Mouse (Mus musculus) limb, embryonic 13.5 days (tissue): ENCODE measurements around the gene Lexm. TPM values are rescaled to one million over a fixed set of nuclear protein-coding genes. Genes with fewer than 3 reads are reported as not detected.

Source experiments
- ATAC-seq: fragments of 200-750 bp; cut with Nextera tagmentation; 2 replicates; pipeline ENCODE4 v1.8.0; 2017; ENCODE audit warnings: low read depth, moderate number of reproducible peaks, moderate TSS enrichment; ENCODE audit not compliant: low FRiP score
- H3K27ac ChIP-seq: fragments of 300-500 bp; sonication (generic); 2 replicates; pipeline ENCODE4 v1.5.1; 2015; ENCODE audit warnings: inconsistent platforms, mild to moderate bottlenecking, moderate library complexity
- H3K27me3 ChIP-seq: fragments of 300-500 bp; sonication (generic); 2 replicates; pipeline ENCODE4 v1.6.1; 2015; ENCODE audit warnings: mild to moderate bottlenecking, inconsistent platforms
- H3K36me3 ChIP-seq: fragments of 300-500 bp; sonication (generic); 2 replicates; pipeline ENCODE4 v1.6.1; 2015; ENCODE audit warnings: inconsistent platforms, mild to moderate bottlenecking, moderate library complexity
- H3K4me1 ChIP-seq: fragments of 300-500 bp; sonication (generic); 2 replicates; pipeline ENCODE4 v1.6.1; 2015; ENCODE audit warnings: inconsistent platforms
- H3K4me2 ChIP-seq: fragments of 300-500 bp; sonication (generic); replicated peaks from 2 replicates; pipeline ENCODE4 v1.6.1; 2015; ENCODE audit warnings: inconsistent platforms, mild to moderate bottlenecking, moderate library complexity
- H3K4me3 ChIP-seq: fragments of 300-500 bp; sonication (generic); 2 replicates; pipeline ENCODE4 v1.5.1; 2015; ENCODE audit warnings: moderate library complexity, mild to moderate bottlenecking, inconsistent platforms
- H3K9ac ChIP-seq: fragments of 300-500 bp; sonication (generic); 2 replicates; pipeline ENCODE4 v1.6.1; 2015; ENCODE audit warnings: mild to moderate bottlenecking, inconsistent platforms
- H3K9me3 ChIP-seq: fragments of 300-500 bp; sonication (generic); 2 replicates; pipeline ENCODE4 v1.6.1; 2016; ENCODE audit warnings: inconsistent platforms
- WGBS: fragments of 180-500 bp; shearing (Covaris S2); methylation state at CpG from one replicate; pipeline ENCODE4 v1.1.7; 2015; 5-methylcytosine and 5-hydroxymethylcytosine counted together
- polyA plus RNA-seq: library from polyadenylated mRNA; unstranded; fragments of >200 nt; fragmentation: Nextera tagmentation; extraction: Ambion mirVana; gene quantifications from 2 replicates; pipeline ENCODE4 v1.2.1, GENCODE M21; 2015

The Lexm gene
- polyA plus RNA-seq, 1 experiment from 2014 or later, result 0.11 TPM

GRCm38 (mm10) chr4:106597741-106598140 is 19.3 kb downstream of the Lexm start:
- Histone ChIP-seq H3K9ac (no peak overlapping the region), H3K27me3 (no peaks in the 10 kb centered on the region), H3K4me1 (no peaks in the 10 kb centered on the region), H3K36me3 (no peaks in the 10 kb centered on the region), H3K27ac (no peak overlapping the region), H3K4me2 (no peak overlapping the region), H3K9me3 (no peaks in the 10 kb centered on the region), H3K4me3 (no peak overlapping the region)
- no peak for ATAC-seq
- WGBS, result 76% methylated on average over 4 of the region's 4 CpGs

GRCm38 (mm10) chr4:106597055-106597454 is 20.0 kb downstream of the Lexm start:
- H3K9me3 ChIP-seq, result no peaks in the 10 kb centered on the region
- 75% methylated on average over 9 of the region's 9 CpGs for WGBS
- no peaks in the 10 kb centered on the region for H3K4me1 ChIP-seq
- H3K4me2 ChIP-seq, result no peak overlapping the region
- no peak for ATAC-seq
- H3K4me3 ChIP-seq, result no peak overlapping the region
- no peak overlapping the region for H3K27ac ChIP-seq
- H3K9ac ChIP-seq, result no peak overlapping the region
- no peaks in the 10 kb centered on the region for H3K36me3 ChIP-seq
- no peaks in the 10 kb centered on the region for H3K27me3 ChIP-seq

GRCm38 (mm10) chr4:106596200-106596599 is 20.8 kb downstream of the Lexm start:
- 59% methylated on average over 3 of the region's 3 CpGs for WGBS
- Histone ChIP-seq H3K4me2 (no peak overlapping the region), H3K9ac (no peak overlapping the region), H3K36me3 (peaks cover 2% of the 10 kb centered on the region; the same call in 1 of the 2 replicates), H3K9me3 (no peaks in the 10 kb centered on the region), H3K27me3 (no peaks in the 10 kb centered on the region), H3K4me1 (no peaks in the 10 kb centered on the region), H3K4me3 (no peak overlapping the region), H3K27ac (no peak overlapping the region)
- ATAC-seq, result no peak

GRCm38 (mm10) chr4:106593636-106594035 is 23.4 kb downstream of the Lexm start:
- 55% methylated on average over 7 of the region's 7 CpGs for WGBS
- Histone ChIP-seq H3K4me2 (no peak overlapping the region), H3K36me3 (peaks cover 27% of the 10 kb centered on the region), H3K4me3 (no peak overlapping the region), H3K4me1 (no peaks in the 10 kb centered on the region), H3K27ac (no peak overlapping the region), H3K9ac (no peak overlapping the region), H3K9me3 (no peaks in the 10 kb centered on the region), H3K27me3 (no peaks in the 10 kb centered on the region)
- no peak for ATAC-seq

GRCm38 (mm10) chr4:106590871-106591270 is 26.2 kb downstream of the Lexm start:
- Histone ChIP-seq H3K4me1 (no peaks in the 10 kb centered on the region), H3K9me3 (no peaks in the 10 kb centered on the region), H3K4me3 (no peak overlapping the region), H3K36me3 (peaks cover 54% of the 10 kb centered on the region), H3K4me2 (no peak overlapping the region), H3K9ac (no peak overlapping the region), H3K27me3 (no peaks in the 10 kb centered on the region), H3K27ac (no peak overlapping the region)
- no peak for ATAC-seq
- 86% methylated on average over 9 of the region's 9 CpGs for WGBS

- no peak overlapping the region for H3K9ac ChIP-seq
- H3K27me3 ChIP-seq, result no peaks in the 10 kb centered on the region
- H3K9me3 ChIP-seq, result no peaks in the 10 kb centered on the region
- no peak overlapping the region for H3K4me2 ChIP-seq
- H3K4me1 ChIP-seq, result no peaks in the 10 kb centered on the region
- H3K4me3 ChIP-seq, result no peak overlapping the region
- peaks cover 61% of the 10 kb centered on the region for H3K36me3 ChIP-seq
- no peak for ATAC-seq
- WGBS, result 70% methylated on average over 9 of the region's 9 CpGs
- H3K27ac ChIP-seq, result no peak overlapping the region
Observed at GRCm38 (mm10) chr4:106590142-106590541, 26.9 kb downstream of the Lexm start.

GRCm38 (mm10) chr4:106587075-106587474 is 30.0 kb downstream of the Lexm start:
- Histone ChIP-seq H3K27ac (no peak overlapping the region), H3K4me3 (no peak overlapping the region), H3K4me2 (no peak overlapping the region), H3K27me3 (no peaks in the 10 kb centered on the region), H3K9me3 (no peaks in the 10 kb centered on the region), H3K4me1 (no peaks in the 10 kb centered on the region), H3K36me3 (peaks cover 92% of the 10 kb centered on the region), H3K9ac (no peak overlapping the region)
- ATAC-seq, result no peak
- WGBS, result 94% methylated on average over 6 of the region's 6 CpGs

GRCm38 (mm10) chr4:106584665-106585064 is 32.4 kb downstream of the Lexm start:
- Histone ChIP-seq H3K4me3 (no peak overlapping the region), H3K36me3 (peaks cover 98% of the 10 kb centered on the region), H3K9me3 (no peaks in the 10 kb centered on the region), H3K9ac (no peak overlapping the region), H3K27ac (no peak overlapping the region), H3K4me2 (no peak overlapping the region), H3K4me1 (no peaks in the 10 kb centered on the region), H3K27me3 (no peaks in the 10 kb centered on the region)
- ATAC-seq, result no peak
- WGBS, result 91% methylated on average over 4 of the region's 4 CpGs

GRCm38 (mm10) chr4:106582428-106583153 is 34.5 kb downstream of the Lexm start:
- Histone ChIP-seq H3K9me3 (no peaks in the 10 kb centered on the region), H3K4me1 (no peaks in the 10 kb centered on the region), H3K4me3 (no peak overlapping the region), H3K4me2 (no peak overlapping the region), H3K27me3 (no peaks in the 10 kb centered on the region), H3K27ac (no peak overlapping the region), H3K36me3 (peaks cover 98% of the 10 kb centered on the region), H3K9ac (no peak overlapping the region)
- ATAC-seq, result no peak
- 86% methylated on average over 12 of the region's 12 CpGs for WGBS

- H3K9ac ChIP-seq, result no peak overlapping the region
- H3K36me3 ChIP-seq, result peaks cover 98% of the 10 kb centered on the region
- 95% methylated on average over 15 of the region's 15 CpGs for WGBS
Observed at GRCm38 (mm10) chr4:106581865-106582204, 35.2 kb downstream of the Lexm start.

GRCm38 (mm10) chr4:106581176-106581864 is 35.7 kb downstream of the Lexm start:
- Histone ChIP-seq H3K36me3 (peaks cover 98% of the 10 kb centered on the region), H3K9ac (no peak overlapping the region), H3K4me1 (no peaks in the 10 kb centered on the region), H3K27me3 (no peaks in the 10 kb centered on the region), H3K27ac (no peak overlapping the region; the same call in 1 of the 2 replicates), H3K4me3 (no peak overlapping the region), H3K9me3 (no peaks in the 10 kb centered on the region), H3K4me2 (no peak overlapping the region)
- no peak for ATAC-seq
- WGBS, result 89% methylated on average over 14 of the region's 14 CpGs

More at GRCm38 (mm10) chr4:106581865-106582204, 35.2 kb downstream of the Lexm start:
- Histone ChIP-seq H3K27me3 (no peaks in the 10 kb centered on the region), H3K4me2 (no peak overlapping the region), H3K4me1 (no peaks in the 10 kb centered on the region), H3K27ac (no peak overlapping the region), H3K4me3 (no peak overlapping the region), H3K9me3 (no peaks in the 10 kb centered on the region)
- no peak for ATAC-seq

GRCm38 (mm10) chr4:106577511-106577910 is 39.5 kb downstream of the Lexm start:
- peaks cover 98% of the 10 kb centered on the region for H3K36me3 ChIP-seq
- no peak overlapping the region for H3K4me3 ChIP-seq
- 94% methylated on average over 7 of the region's 7 CpGs for WGBS
- no peak overlapping the region for H3K4me2 ChIP-seq
- ATAC-seq, result no peak
- H3K27ac ChIP-seq, result no peak overlapping the region
- H3K9me3 ChIP-seq, result no peaks in the 10 kb centered on the region
- H3K4me1 ChIP-seq, result no peaks in the 10 kb centered on the region
- no peaks in the 10 kb centered on the region for H3K27me3 ChIP-seq
- no peak overlapping the region for H3K9ac ChIP-seq
